Mouse (Mus musculus) frontal cortex, adult 2 months (tissue): ENCODE data around the gene Stx19. TPM values are rescaled to one million over a fixed set of nuclear protein-coding genes. Genes with fewer than 3 reads are reported as not detected.

ENCODE experiments used
- DNase-seq, 2 experiments: peaks; one replicate each; pipeline ENCODE4 v3.0.0; 2022; ENCODE audit warnings: low spot score in 1 of 2; ENCODE audit errors: extremely low spot score in 1 of 2
- polyA plus RNA-seq: library from polyadenylated mRNA; depleted of rRNA; stranded (reverse); fragments of >200 nt; gene quantifications from 2 replicates; pipeline ENCODE4 v1.2.3, GENCODE M21; 2012; rRNA removed

Stx19 gene
- polyA plus RNA-seq, 1 experiment = not detected

DNA sequence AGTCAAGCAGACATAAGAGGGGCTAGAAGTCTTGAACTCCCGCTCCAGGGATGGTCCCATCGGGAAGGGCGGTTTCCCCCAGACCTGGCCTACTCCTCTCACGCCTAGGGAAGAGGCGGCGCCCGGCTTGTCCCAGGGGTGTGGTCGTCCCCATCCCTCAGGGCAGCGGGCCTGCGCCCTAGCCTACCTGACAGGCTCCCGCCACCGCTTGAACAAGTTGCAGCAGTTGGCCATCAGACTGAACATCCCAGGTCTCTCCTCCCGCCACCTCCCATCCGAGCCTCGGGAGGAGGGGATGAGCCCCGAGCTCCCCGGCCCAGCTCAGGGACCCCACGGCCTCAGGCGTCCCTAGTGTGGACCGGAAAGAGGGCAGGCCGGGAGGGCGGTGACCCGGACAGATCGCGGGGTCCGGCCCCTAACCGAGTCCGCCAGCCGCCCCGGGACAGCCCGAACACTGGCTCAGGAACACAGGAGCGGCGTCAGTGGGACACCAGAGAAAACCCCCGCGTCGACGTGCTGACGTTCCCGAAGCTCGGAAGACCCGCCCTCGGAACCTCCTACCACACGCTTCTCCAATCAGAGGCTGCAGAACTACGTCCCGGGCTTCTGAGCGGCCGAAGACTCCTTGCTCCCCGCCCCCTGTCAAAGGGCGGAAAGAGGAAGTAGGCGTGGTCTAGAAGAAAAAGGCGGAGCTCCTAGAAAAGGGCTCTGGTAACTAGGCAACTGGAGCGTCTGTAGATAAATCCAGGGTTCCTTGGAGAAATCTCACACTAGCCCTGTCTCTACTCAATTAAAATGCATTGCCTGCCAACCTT, 32.2 kb downstream of the Stx19 start, which contains the start of gene Arl13b:
Gene Arl13b, minus strand, starts transcription at position 543 of the 815 bp plus-strand sequence.
- peak; percentile 96 to 97 for DNase-seq

DNA sequence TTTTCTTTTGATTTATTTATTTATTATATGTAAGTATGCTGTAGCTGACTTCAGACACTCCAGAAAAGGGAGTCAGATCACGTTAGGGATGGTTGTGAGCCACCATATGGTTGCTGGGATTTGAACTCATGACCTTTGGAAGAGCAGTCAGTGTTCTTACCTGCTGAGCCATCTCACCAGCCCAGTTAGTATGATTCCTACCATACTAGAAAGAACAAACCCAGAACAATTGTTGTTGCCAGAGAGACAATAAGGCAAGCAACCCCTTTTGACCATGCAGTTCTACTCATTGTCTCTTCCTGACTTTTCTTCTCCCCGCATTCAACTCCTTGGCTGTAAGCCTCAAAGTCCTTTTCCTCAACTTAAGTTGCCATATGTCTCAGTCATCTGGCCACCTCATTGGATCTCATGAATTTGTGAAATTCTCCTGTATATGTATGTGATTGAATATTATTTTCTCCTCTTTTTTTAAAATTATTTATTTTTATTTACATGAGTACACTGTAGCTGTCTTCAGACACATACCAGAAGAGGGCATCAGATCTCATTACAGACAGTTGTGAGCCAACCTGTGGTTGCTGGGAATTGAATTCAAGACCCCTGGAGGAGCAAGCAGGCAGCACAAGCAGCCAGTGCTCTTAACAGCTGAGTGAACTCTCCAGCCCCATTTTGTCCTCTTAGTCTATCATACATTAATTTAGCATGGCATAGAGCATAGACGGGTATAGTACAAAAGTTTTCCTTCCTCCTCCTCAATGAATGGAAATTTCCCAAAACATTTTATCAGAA, 38.2 kb downstream of the Stx19 start:
- DNase-seq = no peak

DNA sequence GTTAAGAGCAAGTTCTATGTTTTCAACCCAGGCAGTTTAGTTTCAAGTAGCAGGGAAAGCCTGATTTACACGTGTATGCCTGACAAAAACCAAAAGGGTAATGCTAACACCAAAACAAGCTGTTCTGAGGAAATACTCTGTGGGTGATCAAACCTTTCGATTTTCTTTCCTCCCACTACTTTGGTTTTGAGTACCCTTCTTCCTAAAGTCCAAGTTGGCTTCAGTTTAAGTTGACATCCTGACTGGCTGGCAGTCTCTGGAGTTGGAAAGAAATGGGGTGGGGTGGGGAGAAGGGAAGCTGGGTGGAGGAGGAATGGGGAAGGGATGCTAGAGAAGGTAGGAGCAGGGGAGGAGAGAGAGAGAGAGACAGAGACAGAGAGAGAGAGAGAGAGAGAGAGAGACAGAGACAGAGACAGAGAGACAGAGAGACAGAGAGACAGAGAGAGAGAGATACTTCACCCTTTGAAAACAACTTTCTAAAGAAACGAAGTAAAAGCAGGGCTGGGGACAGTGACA, 39.2 kb downstream of the Stx19 start:
- no peak for DNase-seq

DNA sequence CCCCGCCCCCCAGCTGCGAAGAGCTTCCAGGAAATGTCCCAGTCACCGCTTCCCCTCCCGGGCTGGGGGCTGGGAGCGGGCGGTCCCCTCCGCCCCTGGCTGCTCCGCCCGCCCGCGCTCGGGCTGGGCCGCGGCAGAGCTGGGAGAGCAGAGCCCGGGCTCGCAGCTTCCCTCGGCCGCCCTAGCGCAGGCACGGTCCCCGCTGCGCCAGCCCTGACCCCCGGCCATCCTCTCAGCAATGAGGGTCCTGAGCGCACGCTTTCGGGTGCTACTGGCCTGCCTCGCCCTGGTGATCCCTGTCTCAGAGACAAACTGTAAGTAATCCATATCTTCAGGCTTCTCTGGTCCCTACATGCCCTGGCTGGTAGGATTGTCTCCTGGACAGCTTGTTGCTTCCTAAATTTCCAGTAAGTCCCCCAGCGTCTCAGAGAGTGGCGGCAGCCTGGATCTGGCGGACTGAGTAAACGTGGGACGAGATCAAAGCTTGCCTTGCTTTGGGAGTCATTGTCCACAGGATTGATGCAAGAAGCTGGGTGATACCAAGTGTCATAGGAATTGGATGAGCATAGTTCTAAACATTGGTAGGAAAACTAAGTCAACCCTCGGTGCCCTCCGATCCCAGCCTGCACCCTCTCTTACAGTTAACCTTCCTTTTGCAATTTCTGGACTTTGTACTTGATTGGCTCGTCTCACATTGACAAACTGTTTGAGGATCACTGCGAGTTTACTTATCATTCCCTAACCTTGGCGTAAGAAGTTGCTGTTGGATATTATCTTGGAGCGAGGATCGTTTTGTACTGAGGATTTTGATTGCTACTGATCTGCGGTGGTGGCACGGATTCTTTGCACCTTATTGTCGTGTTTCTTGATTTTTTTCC, 40.0 kb downstream of the Stx19 start, which contains the start of gene Pros1:
Gene Pros1, plus strand, starts transcription at position 117 of the 878 bp plus-strand sequence.
- peak in 1 of 2 experiments; percentile 26 for DNase-seq

DNA sequence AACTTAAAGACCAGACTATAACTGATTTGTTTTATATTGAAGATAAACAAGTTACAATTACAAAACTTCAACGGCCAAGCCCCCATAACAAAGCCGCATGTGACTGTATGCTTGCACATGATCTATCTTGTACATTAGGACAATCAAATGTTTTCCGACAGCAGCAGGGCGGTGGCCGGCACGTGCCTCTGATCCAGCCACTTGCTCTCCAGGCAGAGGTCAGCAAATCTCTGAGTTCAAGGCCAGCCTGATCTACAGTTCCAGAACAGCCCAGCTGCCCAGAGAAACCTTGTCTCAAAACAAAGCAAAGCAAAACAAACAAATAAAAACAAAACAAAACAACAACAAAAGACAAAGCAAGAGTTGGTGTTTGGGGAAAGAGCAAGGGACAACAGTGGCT, 40.9 kb downstream of the Stx19 start:
- DNase-seq = no peak

DNA sequence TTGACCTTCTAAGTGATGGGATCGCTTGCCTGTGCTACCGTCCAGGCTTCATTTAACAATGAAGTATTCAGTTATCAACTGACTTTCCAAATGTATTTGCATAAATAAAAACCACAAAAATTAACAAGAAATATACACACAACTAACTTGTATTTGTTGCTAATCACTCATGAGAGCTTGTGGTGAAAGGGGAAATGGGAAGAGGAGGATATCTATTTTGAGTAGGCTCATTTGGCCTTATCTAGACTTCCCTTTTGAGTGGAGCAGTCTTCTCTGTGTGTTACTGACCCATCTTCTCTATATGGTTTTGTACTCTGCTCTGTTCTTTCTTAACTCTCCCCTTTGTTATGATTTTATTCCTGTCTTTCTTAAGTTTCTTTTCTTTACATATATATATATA, 41.8 kb downstream of the Stx19 start:
- DNase-seq = no peak

DNA sequence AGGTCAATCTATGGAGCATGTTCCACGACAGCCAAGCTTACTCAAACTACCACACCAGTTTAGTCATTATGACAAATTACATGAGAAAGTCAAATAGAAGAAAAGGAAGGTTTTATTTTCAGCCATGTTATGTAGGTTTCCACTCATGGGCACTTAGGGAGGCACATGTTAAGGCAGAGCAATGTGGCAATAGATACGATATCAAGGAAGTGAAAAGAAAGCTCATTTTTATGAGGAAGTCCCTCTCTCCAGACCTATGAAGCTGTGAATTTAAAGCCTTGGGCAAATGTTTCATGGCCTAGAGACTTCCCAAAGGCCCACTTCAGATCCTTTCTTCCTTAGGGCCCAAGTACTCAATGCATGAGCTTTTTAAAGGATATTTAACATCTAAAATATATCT, 43.0 kb downstream of the Stx19 start:
- DNase-seq = no peak

DNA sequence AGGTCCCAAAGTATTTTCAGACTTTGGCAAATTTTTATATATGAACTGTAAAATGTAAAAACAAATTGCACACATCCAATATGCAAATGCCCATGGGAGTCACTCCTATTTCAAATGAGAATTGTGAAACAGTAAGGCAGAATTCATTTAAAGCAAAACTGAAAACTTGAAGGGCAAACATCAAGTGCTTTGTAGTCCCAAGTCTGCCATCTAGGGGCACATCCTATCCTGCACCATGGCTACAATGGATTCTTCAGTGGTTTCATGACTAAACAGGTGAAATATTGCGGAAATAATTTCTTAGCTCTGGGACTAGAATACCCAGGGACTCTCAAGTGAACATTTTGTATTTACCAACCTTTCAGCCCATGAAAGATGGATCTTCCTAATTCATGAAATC, 43.5 kb downstream of the Stx19 start:
- peak in 1 of 2 experiments; percentile 19 for DNase-seq

DNA sequence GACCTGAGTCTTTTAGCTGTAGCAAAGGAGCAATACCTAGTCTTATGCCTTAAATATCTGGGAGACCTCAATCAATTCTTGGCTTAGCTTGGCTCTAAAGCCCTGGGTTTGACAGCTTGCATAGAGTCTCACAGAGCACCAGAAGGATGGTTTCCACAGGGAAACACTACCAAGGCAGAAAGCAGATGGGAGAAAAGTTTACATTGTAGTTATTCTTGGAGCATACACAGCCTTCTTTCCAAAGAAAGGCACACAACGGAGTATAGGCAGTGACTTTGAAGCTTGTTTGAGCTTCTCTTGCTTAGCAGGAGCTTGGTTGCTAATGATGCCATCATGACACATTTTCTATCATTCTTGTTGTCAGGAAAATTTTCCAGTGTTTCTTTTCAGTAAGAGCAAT, 45.7 kb downstream of the Stx19 start:
- DNase-seq = no peak

DNA sequence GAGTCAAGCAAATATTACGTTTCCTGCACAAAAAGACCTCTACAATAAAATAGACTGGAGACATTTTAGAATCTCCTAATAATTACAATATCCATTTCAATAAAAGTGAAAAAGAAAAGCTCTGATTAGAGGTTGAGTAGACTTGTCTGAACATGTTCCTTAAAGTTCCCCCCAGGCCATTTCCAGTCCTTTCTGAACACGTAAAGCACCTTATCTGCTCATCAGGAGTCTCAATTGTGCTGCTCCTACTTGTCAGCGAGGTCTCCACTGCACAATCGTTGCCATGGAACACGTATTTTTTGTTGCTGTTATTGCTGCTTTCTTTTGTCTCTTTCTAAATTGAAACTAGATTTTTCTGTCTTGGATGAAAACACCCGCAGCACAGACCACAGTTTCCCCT, 47.0 kb downstream of the Stx19 start:
- no peak for DNase-seq

DNA sequence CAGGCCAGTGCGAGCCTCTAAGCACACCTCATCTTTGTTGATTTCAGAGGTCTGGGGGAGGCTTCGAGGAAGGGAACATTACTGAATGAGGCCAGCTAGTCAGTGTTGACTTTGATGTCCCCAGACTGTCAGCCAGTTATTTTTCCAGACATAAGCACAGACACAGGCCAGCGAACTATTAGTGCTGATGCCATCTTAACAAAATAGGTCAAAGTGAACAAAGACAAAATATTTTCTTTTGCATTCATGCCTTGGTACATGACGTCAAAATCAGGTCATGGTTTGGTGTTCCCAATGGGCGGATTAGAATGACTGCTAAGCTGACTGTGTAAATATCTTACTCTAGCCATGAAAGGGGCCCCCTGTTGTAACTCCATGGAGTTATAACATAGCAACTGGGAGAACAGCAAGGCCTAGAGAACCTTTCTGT, 58.2 kb downstream of the Stx19 start:
- DNase-seq = no peak

DNA sequence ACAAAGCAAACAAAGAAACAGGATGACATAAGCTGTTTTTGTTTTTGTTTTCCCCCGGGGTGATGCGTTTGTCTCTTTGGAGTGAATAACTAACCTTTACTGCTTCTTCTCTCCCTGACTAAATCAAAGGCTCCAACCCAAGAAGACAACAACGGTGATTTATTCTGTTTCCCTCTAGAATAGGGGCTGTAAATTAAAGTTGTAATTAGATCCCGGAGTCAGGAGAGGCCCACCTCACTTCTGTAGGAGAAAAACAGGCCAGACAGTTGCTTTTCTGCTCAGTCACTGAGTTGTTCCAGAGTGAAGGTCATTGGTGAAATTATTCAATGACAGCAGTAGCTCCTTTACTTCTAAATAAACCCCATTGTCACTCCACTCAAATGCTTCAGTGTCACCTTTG, 58.7 kb downstream of the Stx19 start:
- no peak for DNase-seq

Other genes starting within 250 kb of the Stx19 start
- 9.3 and 10.4 TPM in 2 replicates for gene Nsun3, start 27.9 kb upstream of the Stx19 start, polyA plus RNA-seq
- 8.6 and 9.5 TPM in 2 replicates for gene Arl13b, start 32.4 kb downstream of the Stx19 start, polyA plus RNA-seq
- 8.6 and 10.1 TPM in 2 replicates for gene Pros1, start 39.6 kb downstream of the Stx19 start, polyA plus RNA-seq